Mouse (Mus musculus): ENCODE measurements around the gene Rai14. TPM values are rescaled to one million over a fixed set of nuclear protein-coding genes. Genes with fewer than 3 reads are reported as not detected.
A peak's percentile ranks its signal among the peaks of the same experiment; 100 is the strongest.

Rai14 gene
- polyA plus RNA-seq, 1 experiment from 2014 or later: 73.2 TPM

DNA sequence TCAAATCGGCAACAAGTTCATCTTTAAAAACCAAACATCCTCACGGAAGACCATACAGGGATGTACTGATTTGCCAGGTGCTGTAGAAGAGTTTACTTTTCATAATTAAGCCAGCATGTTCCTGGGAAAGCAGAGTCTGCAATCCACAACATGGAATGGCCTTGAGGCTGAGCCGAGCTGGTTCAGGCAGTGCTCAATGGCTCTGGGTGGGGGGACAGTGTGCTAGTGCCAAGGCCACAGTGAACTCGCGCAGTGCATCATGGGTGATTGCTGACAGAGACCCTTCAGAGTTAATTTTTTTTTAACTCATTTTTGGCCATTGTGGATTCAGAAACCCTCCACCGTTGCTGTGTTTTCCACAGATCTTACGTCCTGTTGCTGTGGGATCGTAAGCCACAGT is 10.1 kb downstream of the Rai14 start:
- Histone ChIP-seq H3K27me3 (replicated peaks; ENCODE audit: low read depth, poor library complexity, severe bottlenecking) (no peaks in the 10 kb centered on the region), H3K4me1 (peaks cover 12% of the 10 kb centered on the region; the same call in 1 of the 2 replicates), H3K27ac (replicated peaks) (no peak overlapping the region), H3K4me3 (no peak overlapping the region), H3K36me3 (replicated peaks) (peaks cover 64% of the 10 kb centered on the region), H3K9me3 (no peaks in the 10 kb centered on the region)
- DNase-seq (ENCODE audit: low spot score): no peak
- WGBS: 82% methylated on average over 8 of the region's 8 CpGs

DNA sequence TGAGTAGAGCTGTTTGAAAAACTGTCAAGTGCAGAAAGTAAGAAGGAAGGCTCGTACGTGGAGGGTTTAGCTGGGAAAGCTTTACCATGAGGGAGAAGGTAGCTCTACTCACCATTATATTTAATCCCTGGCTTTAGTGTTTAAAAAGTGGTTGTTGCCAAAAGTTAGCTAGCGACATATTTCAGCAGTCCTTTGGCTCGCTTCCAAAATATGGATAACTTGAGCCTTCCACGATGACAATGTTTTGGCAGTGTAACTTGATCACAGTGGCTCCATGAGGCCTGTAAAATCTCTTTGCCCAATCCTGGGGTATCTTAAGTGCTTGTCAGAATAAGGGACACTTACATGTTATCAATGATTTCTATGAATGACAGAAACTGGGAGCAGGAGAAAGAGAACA is 12.9 kb downstream of the Rai14 start:
- H3K4me3 ChIP-seq: no peak overlapping the region
- H3K9me3 ChIP-seq: no peaks in the 10 kb centered on the region
- H3K27ac ChIP-seq (replicated peaks): no peak overlapping the region
- no peaks in the 10 kb centered on the region for H3K27me3 ChIP-seq (replicated peaks; ENCODE audit: low read depth, poor library complexity, severe bottlenecking)
- 85% methylated on average over 5 of the region's 5 CpGs for WGBS
- peaks cover 18% of the 10 kb centered on the region for H3K4me1 ChIP-seq
- no peak for DNase-seq (ENCODE audit: low spot score)
- H3K36me3 ChIP-seq (replicated peaks): peaks cover 40% of the 10 kb centered on the region

DNA sequence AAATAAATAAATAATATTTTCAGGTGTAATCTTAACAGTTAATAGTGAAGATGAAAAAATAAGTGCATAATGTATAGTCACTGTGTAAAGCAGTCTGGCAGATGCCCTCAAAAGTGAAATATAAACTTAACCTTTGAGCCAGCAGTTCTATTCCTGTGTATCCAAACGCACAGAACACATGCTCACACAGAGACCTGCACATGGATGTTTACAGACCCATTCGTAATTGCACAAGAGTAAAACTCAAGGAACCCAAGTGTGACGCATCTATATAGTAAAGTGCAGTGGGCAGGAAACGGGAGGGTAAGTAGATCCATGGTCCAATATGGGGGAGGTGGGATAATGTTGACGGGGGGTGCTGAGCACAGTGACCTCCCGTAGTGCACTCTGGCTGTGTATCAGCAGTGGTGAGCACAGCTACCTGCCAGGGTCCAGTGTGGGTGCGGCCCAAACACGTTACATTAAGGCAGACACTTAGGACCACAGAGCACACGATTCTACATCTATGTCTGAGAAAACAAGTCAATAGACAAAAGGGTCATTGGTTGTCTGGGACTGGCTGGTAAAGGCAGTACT is 13.4 kb downstream of the Rai14 start:
- no peaks in the 10 kb centered on the region for H3K9me3 ChIP-seq
- no peak overlapping the region for H3K27ac ChIP-seq (replicated peaks)
- 94% methylated on average over 9 of the region's 9 CpGs for WGBS
- H3K4me1 ChIP-seq: peaks cover 23% of the 10 kb centered on the region
- peaks cover 37% of the 10 kb centered on the region for H3K36me3 ChIP-seq (replicated peaks)
- DNase-seq (ENCODE audit: low spot score): no peak
- H3K4me3 ChIP-seq: no peak overlapping the region
- no peaks in the 10 kb centered on the region for H3K27me3 ChIP-seq (replicated peaks; ENCODE audit: low read depth, poor library complexity, severe bottlenecking)

DNA sequence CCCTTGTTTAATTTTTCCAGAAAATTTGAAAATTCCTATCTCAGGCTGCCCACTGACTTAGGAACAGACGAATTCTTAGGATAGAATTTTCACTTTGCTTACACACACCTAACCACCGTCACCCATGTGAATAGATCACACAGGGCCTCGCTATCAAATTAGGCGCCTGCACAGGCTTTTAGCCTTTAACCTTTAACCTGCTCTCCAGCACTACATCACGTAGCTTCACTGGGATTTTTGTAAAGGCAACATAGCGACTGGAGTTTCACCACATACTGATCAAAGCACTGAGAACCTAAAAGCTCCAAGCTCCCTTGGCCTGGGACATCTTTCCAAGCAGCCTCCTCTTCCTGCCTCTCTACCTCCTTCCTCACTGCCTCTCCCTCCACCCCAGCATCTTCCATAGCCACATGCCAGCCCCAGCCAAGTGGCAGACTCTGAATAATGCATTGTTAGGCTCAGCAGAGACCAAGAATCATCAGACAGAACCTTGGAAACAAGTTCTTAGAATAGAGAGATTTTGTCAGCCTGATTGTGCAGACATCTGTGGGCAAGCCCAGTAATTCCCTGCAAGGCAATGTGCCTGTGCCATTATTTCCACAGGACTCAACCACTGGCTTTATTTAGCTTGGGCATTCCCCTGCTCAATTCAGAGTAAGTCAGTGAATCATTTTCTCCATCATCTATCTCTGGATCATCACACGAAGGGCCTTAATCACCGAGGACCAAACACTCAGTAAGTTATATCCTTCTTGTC is 17.8 kb downstream of the Rai14 start:
- Histone ChIP-seq H3K4me1 (peaks cover 36% of the 10 kb centered on the region), H3K36me3 (replicated peaks) (peaks cover 22% of the 10 kb centered on the region), H3K9me3 (no peaks in the 10 kb centered on the region), H3K4me3 (no peak overlapping the region), H3K27me3 (replicated peaks; ENCODE audit: low read depth, poor library complexity, severe bottlenecking) (no peaks in the 10 kb centered on the region), H3K27ac (replicated peaks) (no peak overlapping the region)
- DNase-seq (ENCODE audit: low spot score): no peak
- WGBS: 61% methylated on average over 8 of the region's 8 CpGs

DNA sequence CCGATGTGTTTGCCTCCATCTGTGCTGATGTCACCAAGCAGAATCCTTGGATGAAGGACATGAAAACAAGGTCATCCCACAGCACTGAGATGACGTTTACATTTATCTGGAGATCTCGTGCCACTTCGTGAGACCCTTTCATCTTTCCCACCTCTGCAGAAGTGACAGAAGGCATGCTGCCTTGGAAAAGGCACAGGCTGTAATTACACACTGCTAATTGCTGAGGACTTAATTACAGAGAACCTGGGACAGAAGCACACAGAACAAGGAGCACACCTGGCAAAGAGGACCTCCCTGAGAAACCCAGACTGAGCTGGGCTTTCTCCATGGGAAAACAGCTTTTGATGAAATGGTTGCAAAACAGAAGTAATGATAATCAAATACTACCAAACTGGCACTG is 21.8 kb downstream of the Rai14 start:
- Histone ChIP-seq H3K9me3 (no peaks in the 10 kb centered on the region), H3K36me3 (replicated peaks) (peaks cover 40% of the 10 kb centered on the region)
- 69% methylated on average over 4 of the region's 4 CpGs for WGBS

DNA sequence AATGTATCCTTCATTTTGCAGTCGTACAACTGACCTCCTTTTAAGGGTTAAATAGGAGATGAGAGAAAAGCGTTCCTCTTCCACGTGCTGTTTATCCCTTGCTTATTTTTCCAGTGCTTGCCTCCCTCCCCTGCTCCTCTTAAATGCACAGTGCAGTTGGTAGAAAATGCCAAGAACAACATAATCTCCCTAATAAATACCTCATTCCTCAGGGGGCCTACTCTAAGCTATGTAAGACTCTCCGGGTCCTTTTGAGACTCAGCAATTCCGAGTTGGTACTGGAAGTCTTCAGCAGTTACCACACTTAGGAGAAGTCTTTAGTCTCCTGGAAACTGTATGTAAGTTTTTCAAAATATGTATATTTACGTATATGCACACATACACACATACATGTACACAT is 22.9 kb downstream of the Rai14 start:
- WGBS: 57% methylated on average over 6 of the region's 6 CpGs
- DNase-seq (ENCODE audit: low spot score): no peak
- H3K9me3 ChIP-seq: no peaks in the 10 kb centered on the region
- no peaks in the 10 kb centered on the region for H3K27me3 ChIP-seq (replicated peaks; ENCODE audit: low read depth, poor library complexity, severe bottlenecking)
- no peak overlapping the region for H3K4me3 ChIP-seq
- H3K27ac ChIP-seq (replicated peaks): no peak overlapping the region
- H3K4me1 ChIP-seq: peaks cover 56% of the 10 kb centered on the region
- peaks cover 47% of the 10 kb centered on the region for H3K36me3 ChIP-seq (replicated peaks)

More for the DNA sequence above, 21.8 kb downstream of the Rai14 start:
- DNase-seq (ENCODE audit: low spot score): no peak
- no peaks in the 10 kb centered on the region for H3K27me3 ChIP-seq (replicated peaks; ENCODE audit: low read depth, poor library complexity, severe bottlenecking)
- H3K4me3 ChIP-seq: no peak overlapping the region
- H3K27ac ChIP-seq (replicated peaks): no peak overlapping the region
- peaks cover 57% of the 10 kb centered on the region for H3K4me1 ChIP-seq

GRCm38 (mm10) chr15:10690973-10691372 is 23.5 kb downstream of the Rai14 start:
- H3K27ac ChIP-seq (replicated peaks): no peak overlapping the region
- H3K4me1 ChIP-seq: peaks cover 53% of the 10 kb centered on the region
- H3K4me3 ChIP-seq: no peak overlapping the region
- H3K27me3 ChIP-seq (replicated peaks; ENCODE audit: low read depth, poor library complexity, severe bottlenecking): no peaks in the 10 kb centered on the region
- no peak for DNase-seq (ENCODE audit: low spot score)
- no peaks in the 10 kb centered on the region for H3K9me3 ChIP-seq
- peaks cover 51% of the 10 kb centered on the region for H3K36me3 ChIP-seq (replicated peaks)
- 84% methylated on average over 5 of the region's 5 CpGs for WGBS

GRCm38 (mm10) chr15:10690219-10690618 is 24.2 kb downstream of the Rai14 start:
- DNase-seq (ENCODE audit: low spot score): no peak
- 78% methylated on average over 13 of the region's 13 CpGs for WGBS
- H3K27ac ChIP-seq (replicated peaks): no peak overlapping the region
- peaks cover 56% of the 10 kb centered on the region for H3K36me3 ChIP-seq (replicated peaks)
- peaks cover 55% of the 10 kb centered on the region for H3K4me1 ChIP-seq
- no peaks in the 10 kb centered on the region for H3K9me3 ChIP-seq
- no peaks in the 10 kb centered on the region for H3K27me3 ChIP-seq (replicated peaks; ENCODE audit: low read depth, poor library complexity, severe bottlenecking)
- H3K4me3 ChIP-seq: no peak overlapping the region

- no peaks in the 10 kb centered on the region for H3K27me3 ChIP-seq (replicated peaks; ENCODE audit: low read depth, poor library complexity, severe bottlenecking)
- H3K36me3 ChIP-seq (replicated peaks): peaks cover 65% of the 10 kb centered on the region
- WGBS: 91% methylated on average over 11 of the region's 11 CpGs
- no peaks in the 10 kb centered on the region for H3K9me3 ChIP-seq
- H3K4me3 ChIP-seq: no peak overlapping the region
- no peak overlapping the region for H3K27ac ChIP-seq (replicated peaks)
- no peak for DNase-seq (ENCODE audit: low spot score)
- peaks cover 55% of the 10 kb centered on the region for H3K4me1 ChIP-seq
Measured at GRCm38 (mm10) chr15:10689304-10689703, 25.1 kb downstream of the Rai14 start.

- 81% methylated on average over 5 of the region's 5 CpGs for WGBS
- H3K27me3 ChIP-seq (replicated peaks; ENCODE audit: low read depth, poor library complexity, severe bottlenecking): no peaks in the 10 kb centered on the region
- H3K4me1 ChIP-seq: peaks cover 53% of the 10 kb centered on the region
- H3K4me3 ChIP-seq: no peak overlapping the region
- peaks cover 69% of the 10 kb centered on the region for H3K36me3 ChIP-seq (replicated peaks)
- DNase-seq (ENCODE audit: low spot score): no peak
- no peak overlapping the region for H3K27ac ChIP-seq (replicated peaks)
- H3K9me3 ChIP-seq: no peaks in the 10 kb centered on the region
Measured at GRCm38 (mm10) chr15:10688686-10689085, 25.7 kb downstream of the Rai14 start.

- DNase-seq (ENCODE audit: low spot score): no peak
- no peak overlapping the region for H3K4me3 ChIP-seq
- 0 out of 2 replicates have a peak overlapping the region, but pooled peaks have one; percentile 5 for H3K27ac ChIP-seq (replicated peaks)
- H3K9me3 ChIP-seq: no peaks in the 10 kb centered on the region
- no peaks in the 10 kb centered on the region for H3K27me3 ChIP-seq (replicated peaks; ENCODE audit: low read depth, poor library complexity, severe bottlenecking)
- H3K4me1 ChIP-seq: peaks cover 42% of the 10 kb centered on the region
- peaks cover 78% of the 10 kb centered on the region for H3K36me3 ChIP-seq (replicated peaks)
- WGBS: 63% methylated on average over 7 of the region's 7 CpGs
Measured at GRCm38 (mm10) chr15:10687365-10687764, 27.1 kb downstream of the Rai14 start.

DNA sequence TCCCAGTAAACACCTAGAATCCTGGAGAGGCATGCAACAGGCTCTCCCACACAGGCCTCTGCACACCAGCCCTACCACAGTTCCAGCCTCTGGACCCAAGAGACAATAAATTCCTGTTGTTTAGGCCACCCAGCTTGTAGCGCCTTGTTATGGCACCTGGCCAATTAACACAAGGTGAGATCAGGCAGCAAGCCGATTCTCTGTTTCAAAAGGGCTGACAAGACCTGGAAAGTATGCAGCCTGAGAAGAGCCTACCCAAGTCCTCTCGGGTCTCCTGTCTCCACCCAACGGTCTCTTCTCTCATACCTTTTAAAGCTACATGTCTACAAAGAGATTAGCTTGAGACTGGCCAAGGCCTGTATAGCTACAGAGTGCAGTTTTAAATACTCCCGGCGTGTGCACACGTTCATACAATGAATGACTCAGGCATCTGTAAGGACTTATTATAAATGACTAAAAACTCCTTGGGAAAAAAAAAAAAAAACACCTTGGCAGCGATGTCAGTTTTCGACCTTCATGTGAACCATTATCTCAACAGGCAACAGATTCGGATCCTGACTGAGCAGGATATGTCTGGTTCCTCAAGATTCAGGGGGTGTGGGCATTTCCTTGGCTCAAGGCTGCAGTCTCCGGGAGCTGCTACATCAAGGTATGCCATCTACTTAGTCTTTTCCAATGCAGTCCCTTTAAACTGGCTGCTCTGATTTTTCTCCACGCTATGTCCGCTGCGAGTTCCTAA is 28.6 kb downstream of the Rai14 start:
- Histone ChIP-seq H3K9me3 (no peaks in the 10 kb centered on the region), H3K27me3 (replicated peaks; ENCODE audit: low read depth, poor library complexity, severe bottlenecking) (no peaks in the 10 kb centered on the region), H3K4me3 (no peak overlapping the region), H3K27ac (replicated peaks) (no peak overlapping the region), H3K4me1 (peaks cover 29% of the 10 kb centered on the region), H3K36me3 (replicated peaks) (peaks cover 86% of the 10 kb centered on the region)
- 94% methylated on average over 14 of the region's 14 CpGs for WGBS
- no peak for DNase-seq (ENCODE audit: low spot score)

Data from embryonic facial prominence, embryonic 10.5 days (tissue).